Mouse (Mus musculus): ENCODE measurements around the gene Ecsit. TPM values are rescaled to one million over a fixed set of nuclear protein-coding genes. Genes with fewer than 3 reads are reported as not detected.
A peak's percentile ranks its signal among the peaks of the same experiment; 100 is the strongest.
"Not testable (repeated sequence)": the region's sequence is repeated elsewhere in the genome, so short reads cannot be mapped to it uniquely, and the experiment has no call there.

Ecsit gene
- polyA plus RNA-seq, 1 experiment from 2014 or later, result 39.6 TPM

- Histone ChIP-seq H3K4me3 (no peak overlapping the region), H3K9ac (no peak overlapping the region), H3K27me3 (no peaks in the 10 kb centered on the region), H3K27ac (no peak overlapping the region), H3K9me3 (no peaks in the 10 kb centered on the region), H3K4me1 (peaks cover 13% of the 10 kb centered on the region; the same call in 1 of the 2 replicates), H3K36me3 (no peaks in the 10 kb centered on the region), H3K4me2 (no peak overlapping the region)
- ATAC-seq (ENCODE audit: insufficient number of reproducible peaks, low FRiP score, low TSS enrichment, low read depth), result no peak
- 83% methylated on average over 2 of the region's 2 CpGs for WGBS
Observed at GRCm38 (mm10) chr9:22087034-22087618, 1.9 kb upstream of the Ecsit start.

DNA sequence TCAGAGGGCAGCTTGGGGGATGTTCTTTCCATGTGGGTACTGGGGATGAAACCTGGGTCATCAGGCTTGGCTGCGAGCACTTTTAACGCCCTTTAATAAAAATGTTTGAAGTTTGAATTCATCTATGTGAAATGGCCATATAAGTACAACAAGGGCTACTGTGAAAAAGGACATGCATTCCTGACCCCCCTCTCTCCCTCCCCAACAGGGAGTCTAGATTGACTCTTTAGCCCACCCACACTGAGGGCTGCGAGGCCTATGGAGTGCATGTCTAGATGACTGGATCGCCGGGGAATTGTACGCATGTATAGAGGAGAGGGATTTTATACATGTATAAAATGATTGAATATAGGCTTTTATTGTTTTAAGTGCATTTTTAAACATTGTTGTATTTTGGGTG lies 774 bp upstream of the Ecsit start:
- Histone ChIP-seq H3K36me3 (no peaks in the 10 kb centered on the region), H3K27me3 (no peaks in the 10 kb centered on the region), H3K27ac (peak overlapping the region; percentile 88), H3K4me2 (peak overlapping the region; percentile 74), H3K4me3 (peak overlapping the region; percentile 84), H3K4me1 (peaks cover 13% of the 10 kb centered on the region; the same call in 1 of the 2 replicates), H3K9me3 (no peaks in the 10 kb centered on the region), H3K9ac (peak overlapping the region; percentile 64)
- no peak for ATAC-seq (ENCODE audit: insufficient number of reproducible peaks, low FRiP score, low TSS enrichment, low read depth)
- WGBS, result 69% methylated on average over 6 of the region's 6 CpGs

DNA sequence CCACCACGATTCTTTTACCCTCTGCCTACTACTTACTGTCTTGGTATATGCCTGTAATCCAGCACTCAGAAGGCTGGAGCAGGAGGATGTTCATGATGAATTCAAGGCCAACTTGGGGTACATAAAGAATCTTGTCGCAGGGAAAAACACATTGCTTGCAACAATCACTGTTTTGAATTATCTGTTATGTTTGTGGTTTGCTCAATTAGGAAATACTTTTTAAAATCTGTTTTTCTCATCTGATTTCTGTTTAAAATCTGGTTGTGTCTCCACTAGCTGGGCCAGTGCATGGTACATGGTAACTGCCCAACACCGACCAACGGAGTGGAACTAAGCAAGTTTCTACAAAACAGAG lies 594 bp downstream of the Ecsit start:
- Histone ChIP-seq H3K27ac (peak overlapping the region; percentile 88; the same call in 1 of the 2 replicates), H3K4me1 (peaks cover 13% of the 10 kb centered on the region; the same call in 1 of the 2 replicates), H3K9ac (peak overlapping the region; percentile 64), H3K27me3 (no peaks in the 10 kb centered on the region), H3K4me2 (peak overlapping the region; percentile 74), H3K9me3 (no peaks in the 10 kb centered on the region), H3K36me3 (peaks cover 6% of the 10 kb centered on the region; the same call in 1 of the 2 replicates), H3K4me3 (peak overlapping the region; percentile 84)
- ATAC-seq (ENCODE audit: insufficient number of reproducible peaks, low FRiP score, low TSS enrichment, low read depth), result no peak
- WGBS, result 29% methylated on average over 4 of the region's 4 CpGs

GRCm38 (mm10) chr9:22076223-22076622 lies 9.0 kb downstream of the Ecsit start:
- Histone ChIP-seq H3K4me1 (peaks cover 5% of the 10 kb centered on the region; the same call in 1 of the 2 replicates), H3K9ac (no peak overlapping the region), H3K27ac (no peak overlapping the region), H3K9me3 (no peaks in the 10 kb centered on the region), H3K4me3 (no peak overlapping the region), H3K4me2 (no peak overlapping the region), H3K27me3 (no peaks in the 10 kb centered on the region), H3K36me3 (peaks cover 42% of the 10 kb centered on the region)
- WGBS, result 91% methylated on average over 23 of the region's 23 CpGs
- ATAC-seq (ENCODE audit: insufficient number of reproducible peaks, low FRiP score, low TSS enrichment, low read depth), result no peak

GRCm38 (mm10) chr9:22075778-22076177 lies 9.5 kb downstream of the Ecsit start:
- ATAC-seq (ENCODE audit: insufficient number of reproducible peaks, low FRiP score, low TSS enrichment, low read depth); H3K27me3 ChIP-seq; H3K4me2 ChIP-seq; H3K4me1 ChIP-seq; H3K9ac ChIP-seq; H3K4me3 ChIP-seq; H3K27ac ChIP-seq; H3K9me3 ChIP-seq: not testable (repeated sequence)
- peaks cover 42% of the 10 kb centered on the region for H3K36me3 ChIP-seq
- WGBS, result 69% methylated on average over 5 of the region's 5 CpGs

DNA sequence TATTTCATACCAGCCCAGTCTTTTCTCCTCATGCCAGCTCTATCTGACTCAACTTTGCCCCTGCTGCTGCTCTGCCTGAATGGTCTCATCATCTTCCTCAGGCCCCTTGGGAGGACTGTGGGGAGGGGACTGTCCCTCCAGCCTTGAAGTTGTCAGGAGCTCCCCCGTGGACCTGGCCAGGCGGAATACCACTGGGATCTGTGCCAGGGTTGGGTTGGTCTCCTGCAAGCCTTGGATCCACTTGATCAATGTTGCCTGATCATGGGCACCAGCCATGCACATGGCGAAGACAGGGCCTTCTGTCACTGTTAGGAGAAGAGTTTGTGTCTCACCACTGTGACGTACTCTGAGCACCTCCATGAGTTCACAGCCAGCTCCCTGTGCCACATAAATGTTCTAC lies 13.0 kb downstream of the Ecsit start:
- Histone ChIP-seq H3K4me1 (peaks cover 10% of the 10 kb centered on the region), H3K36me3 (peaks cover 41% of the 10 kb centered on the region), H3K4me3 (no peak overlapping the region), H3K9me3 (no peaks in the 10 kb centered on the region), H3K9ac (no peak overlapping the region), H3K27me3 (no peaks in the 10 kb centered on the region), H3K4me2 (no peak overlapping the region), H3K27ac (no peak overlapping the region)
- no peak for ATAC-seq (ENCODE audit: insufficient number of reproducible peaks, low FRiP score, low TSS enrichment, low read depth)
- WGBS, result 90% methylated on average over 4 of the region's 4 CpGs

DNA sequence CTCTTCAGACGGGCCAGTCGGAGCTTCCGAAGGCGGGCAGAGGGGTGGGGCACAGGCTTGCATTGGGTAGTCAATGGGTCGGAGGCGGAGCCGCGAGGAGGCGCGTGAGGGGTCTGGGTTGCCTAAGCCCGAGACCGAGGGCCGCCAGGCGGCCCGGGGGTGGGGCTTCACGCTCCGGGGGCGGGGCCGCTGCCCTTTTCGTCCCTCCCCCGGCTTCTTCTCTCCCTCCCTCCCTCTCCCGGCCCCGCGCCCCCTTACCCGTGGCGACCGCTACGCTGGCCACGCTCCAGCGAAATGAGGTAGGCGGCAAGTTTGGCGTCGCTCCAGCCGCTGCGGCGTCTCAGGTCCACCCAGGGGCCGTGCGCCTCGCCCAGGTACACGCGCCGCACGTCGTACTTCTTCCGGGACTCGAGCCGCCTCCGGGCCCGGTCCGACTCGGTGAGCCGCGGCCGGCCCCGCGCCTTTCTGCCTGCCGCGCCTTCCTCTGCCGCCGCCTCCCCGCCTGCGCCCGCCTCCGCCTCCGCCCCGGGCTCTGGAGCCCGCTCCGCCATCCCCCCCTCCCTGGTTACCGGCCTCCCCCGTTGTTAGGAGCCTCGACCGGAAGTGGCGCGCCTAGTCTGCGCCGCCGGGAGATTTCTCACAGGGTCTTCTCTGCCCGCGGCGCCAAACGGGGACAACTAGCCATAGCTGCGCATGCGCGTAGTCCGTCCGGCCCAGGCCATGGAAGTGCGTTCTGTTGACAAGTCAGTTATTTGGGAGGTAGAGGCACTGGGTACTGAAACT lies 14.3 kb downstream of the Ecsit start, which contains the start of the genes Gm49318 and Zfp653:
Gm49318 (minus strand) TSS at position 469 of the 783 bp plus-strand sequence.
Zfp653 (minus strand) TSS at position 586 of the 783 bp plus-strand sequence.
- Histone ChIP-seq H3K4me1 (peaks cover 10% of the 10 kb centered on the region), H3K9me3 (no peaks in the 10 kb centered on the region), H3K4me2 (peak within 1 kb of the TSS; percentile 56), H3K27ac (peak within 1 kb of the TSS; percentile 99), H3K36me3 (peaks cover 46% of the 10 kb centered on the region), H3K27me3 (no peaks in the 10 kb centered on the region), H3K9ac (peak within 1 kb of the TSS; percentile 84), H3K4me3 (peak within 1 kb of the TSS; percentile 85)
- peak; percentile 96 for ATAC-seq (ENCODE audit: insufficient number of reproducible peaks, low FRiP score, low TSS enrichment, low read depth)
- WGBS, result under 1% methylated on average over 80 of the region's 87 CpGs

DNA sequence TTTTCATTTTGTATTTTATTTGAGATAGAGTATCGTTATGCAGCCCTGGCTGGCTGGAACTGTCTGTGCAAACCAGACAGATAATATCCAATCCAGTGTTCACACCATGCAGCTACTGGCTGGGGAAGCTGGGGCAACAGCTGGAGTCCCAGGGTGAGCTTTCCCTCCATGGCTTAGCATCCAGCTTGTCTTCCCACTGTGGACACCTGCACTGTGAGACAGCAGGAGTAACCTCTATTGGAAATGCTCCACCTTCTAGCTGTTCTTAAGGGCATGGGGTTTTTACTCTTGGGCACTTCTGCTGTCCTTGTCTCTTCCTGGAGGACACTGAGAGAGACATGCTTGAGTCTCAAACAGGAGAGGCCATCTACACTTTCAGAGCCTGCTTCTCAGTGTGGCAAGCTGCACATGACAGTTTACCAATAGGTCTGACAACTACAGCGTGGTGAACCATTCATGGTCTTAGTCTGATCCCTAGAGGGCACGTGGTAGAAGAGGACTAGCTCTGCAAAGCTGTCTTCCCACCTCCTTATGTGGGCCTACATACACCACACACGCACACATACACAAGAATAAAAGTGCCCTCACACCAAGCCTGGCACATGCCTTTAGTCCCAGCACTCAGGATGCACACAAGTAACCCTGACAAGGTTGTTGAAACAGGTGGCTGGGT lies 15.2 kb downstream of the Ecsit start:
- H3K4me2 ChIP-seq, result peak overlapping the region; percentile 56
- 69% methylated on average over 4 of the region's 4 CpGs for WGBS
- H3K4me3 ChIP-seq, result peak overlapping the region; percentile 85
- ATAC-seq (ENCODE audit: insufficient number of reproducible peaks, low FRiP score, low TSS enrichment, low read depth), result no peak
- peak overlapping the region; percentile 64 for H3K27ac ChIP-seq
- no peaks in the 10 kb centered on the region for H3K9me3 ChIP-seq
- H3K4me1 ChIP-seq, result peaks cover 10% of the 10 kb centered on the region
- peaks cover 52% of the 10 kb centered on the region for H3K36me3 ChIP-seq
- no peaks in the 10 kb centered on the region for H3K27me3 ChIP-seq
- H3K9ac ChIP-seq, result 0 out of 2 replicates have a peak overlapping the region, but pooled peaks have one; percentile 84

GRCm38 (mm10) chr9:22067195-22067594 lies 18.0 kb downstream of the Ecsit start:
- no peak overlapping the region for H3K4me2 ChIP-seq
- H3K27me3 ChIP-seq, result no peaks in the 10 kb centered on the region
- no peaks in the 10 kb centered on the region for H3K9me3 ChIP-seq
- WGBS, result 73% methylated on average over 5 of the region's 5 CpGs
- peaks cover 55% of the 10 kb centered on the region for H3K36me3 ChIP-seq
- no peak overlapping the region for H3K9ac ChIP-seq
- H3K4me3 ChIP-seq, result no peak overlapping the region
- H3K4me1 ChIP-seq, result peaks cover 7% of the 10 kb centered on the region
- ATAC-seq (ENCODE audit: insufficient number of reproducible peaks, low FRiP score, low TSS enrichment, low read depth), result no peak
- H3K27ac ChIP-seq, result no peak overlapping the region

- Histone ChIP-seq H3K9ac (no peak overlapping the region), H3K4me2 (no peak overlapping the region), H3K27me3 (no peaks in the 10 kb centered on the region), H3K9me3 (no peaks in the 10 kb centered on the region), H3K4me1 (peaks cover 5% of the 10 kb centered on the region; the same call in 1 of the 2 replicates), H3K27ac (no peak overlapping the region), H3K36me3 (peaks cover 61% of the 10 kb centered on the region), H3K4me3 (no peak overlapping the region)
- WGBS, result 79% methylated on average over 3 of the region's 3 CpGs
- ATAC-seq (ENCODE audit: insufficient number of reproducible peaks, low FRiP score, low TSS enrichment, low read depth), result no peak
Observed at GRCm38 (mm10) chr9:22066433-22066832, 18.8 kb downstream of the Ecsit start.

DNA sequence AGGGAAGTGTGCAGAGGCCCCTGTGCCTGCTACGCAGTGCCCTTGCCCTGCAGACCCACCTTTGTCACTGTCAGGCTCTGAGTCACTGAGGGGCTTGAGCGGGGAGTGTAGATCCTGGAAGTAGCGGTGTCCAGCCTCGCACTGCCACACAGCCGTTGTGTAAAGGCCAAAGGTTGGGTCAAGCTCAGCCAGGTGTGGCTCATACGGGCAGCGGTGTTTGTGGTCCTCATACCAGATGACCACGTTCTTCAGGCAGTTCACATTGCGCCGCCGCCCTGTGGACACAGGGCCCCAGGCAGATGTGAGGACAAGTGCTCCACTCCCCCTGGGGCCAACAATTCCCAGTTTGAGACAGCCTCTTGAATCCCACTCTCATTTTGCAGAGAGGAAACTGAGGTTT lies 19.6 kb downstream of the Ecsit start:
- H3K4me3 ChIP-seq, result no peak overlapping the region
- H3K27me3 ChIP-seq, result no peaks in the 10 kb centered on the region
- H3K27ac ChIP-seq, result no peak overlapping the region
- H3K36me3 ChIP-seq, result peaks cover 67% of the 10 kb centered on the region
- no peak overlapping the region for H3K9ac ChIP-seq
- H3K9me3 ChIP-seq, result no peaks in the 10 kb centered on the region
- 94% methylated on average over 11 of the region's 11 CpGs for WGBS
- no peak overlapping the region for H3K4me2 ChIP-seq
- ATAC-seq (ENCODE audit: insufficient number of reproducible peaks, low FRiP score, low TSS enrichment, low read depth), result no peak
- H3K4me1 ChIP-seq, result peaks cover 5% of the 10 kb centered on the region; the same call in 1 of the 2 replicates

DNA sequence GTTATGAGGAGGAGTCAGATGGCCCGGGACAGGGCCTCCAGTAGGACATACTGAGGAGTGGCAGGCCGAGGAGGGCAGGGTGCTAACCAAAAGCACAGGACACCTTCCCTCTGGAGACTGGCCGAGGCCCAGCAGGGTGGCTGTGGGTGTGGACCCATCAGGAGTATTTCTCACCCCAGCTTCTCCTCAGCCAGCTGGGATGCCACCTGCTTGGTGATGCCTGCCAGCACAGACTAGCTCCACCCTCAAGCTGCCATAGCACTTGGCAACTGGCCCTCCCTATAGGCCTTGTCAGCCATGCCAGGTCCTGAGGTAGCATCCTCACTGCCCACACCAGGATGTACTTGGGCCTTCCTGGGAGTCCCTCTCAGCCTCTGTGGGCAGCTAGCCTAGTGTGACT lies 20.9 kb downstream of the Ecsit start:
- H3K9me3 ChIP-seq, result no peaks in the 10 kb centered on the region
- no peak overlapping the region for H3K27ac ChIP-seq
- no peak overlapping the region for H3K4me3 ChIP-seq
- H3K36me3 ChIP-seq, result peaks cover 73% of the 10 kb centered on the region
- no peak overlapping the region for H3K4me2 ChIP-seq
- no peaks in the 10 kb centered on the region for H3K4me1 ChIP-seq
- ATAC-seq (ENCODE audit: insufficient number of reproducible peaks, low FRiP score, low TSS enrichment, low read depth), result no peak
- H3K27me3 ChIP-seq, result no peaks in the 10 kb centered on the region
- no peak overlapping the region for H3K9ac ChIP-seq
- WGBS, result 87% methylated on average over 3 of the region's 3 CpGs
